Mouse (Mus musculus): ENCODE data around the gene Krt34. TPM values are rescaled to one million over a fixed set of nuclear protein-coding genes. Genes with fewer than 3 reads are reported as not detected.

Gene Krt34
- total RNA-seq (2017) = not detected in 3 replicates

DNA sequence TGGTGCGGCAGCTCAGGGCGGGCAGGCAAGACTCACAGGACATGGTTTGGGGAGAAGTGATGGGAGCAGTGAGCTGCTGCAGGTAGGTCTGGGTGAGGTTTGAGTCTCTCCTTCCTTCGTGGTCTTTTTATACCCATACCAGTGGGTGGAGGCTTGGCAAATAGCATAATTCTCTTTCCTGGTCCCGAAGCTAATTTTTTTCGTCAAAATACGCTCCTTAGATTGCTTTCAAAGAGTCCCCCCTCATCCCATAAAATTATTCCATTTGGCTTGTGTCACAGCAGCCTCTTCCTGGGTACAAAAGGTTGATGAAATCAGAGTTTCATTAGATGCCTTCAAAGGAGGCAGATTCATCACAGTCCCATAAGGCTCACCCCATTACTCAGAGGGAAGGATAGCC lies at the start of gene Krt34:
Gene Krt34 (minus strand): TSS at position 101 of the 400 bp plus-strand sequence.
- ATAC-seq (replicated peaks; ENCODE audit: insufficient number of reproducible peaks, low FRiP score, low TSS enrichment, poor library complexity, severe bottlenecking) = no peak

DNA sequence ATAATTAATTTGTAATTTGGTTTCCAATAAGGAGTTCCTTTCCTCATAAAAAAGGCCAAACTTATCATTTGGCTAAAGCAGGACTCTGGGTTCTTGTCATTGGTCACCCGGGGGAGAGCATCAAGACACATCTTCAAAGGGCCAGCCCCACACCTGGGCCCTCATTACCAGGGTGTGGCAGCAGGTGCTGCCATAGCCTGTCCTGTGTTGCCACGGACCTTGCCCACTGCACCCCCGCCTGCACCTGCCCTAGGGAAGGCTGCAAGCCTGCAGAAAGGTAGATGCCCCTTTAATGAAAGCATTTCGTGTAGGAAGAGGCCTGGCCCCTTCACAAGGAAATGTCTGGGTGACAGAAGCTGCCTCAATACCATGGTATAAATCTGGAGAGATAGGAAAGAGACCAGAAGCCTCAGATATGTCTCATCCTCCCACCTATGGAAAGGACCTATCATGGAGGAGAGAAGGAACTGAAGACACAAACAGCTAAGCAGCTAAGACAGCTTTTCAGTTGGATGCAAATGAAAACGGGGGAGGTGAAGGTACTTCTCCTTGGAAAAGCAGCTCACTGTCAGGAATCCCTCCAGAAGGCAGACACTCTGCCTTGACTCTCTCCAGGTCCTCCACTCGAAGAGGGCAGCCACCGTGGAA lies 47.1 kb upstream of the Krt34 start:
- no peak for ATAC-seq (replicated peaks; ENCODE audit: insufficient number of reproducible peaks, low FRiP score, low TSS enrichment, poor library complexity, severe bottlenecking)

DNA sequence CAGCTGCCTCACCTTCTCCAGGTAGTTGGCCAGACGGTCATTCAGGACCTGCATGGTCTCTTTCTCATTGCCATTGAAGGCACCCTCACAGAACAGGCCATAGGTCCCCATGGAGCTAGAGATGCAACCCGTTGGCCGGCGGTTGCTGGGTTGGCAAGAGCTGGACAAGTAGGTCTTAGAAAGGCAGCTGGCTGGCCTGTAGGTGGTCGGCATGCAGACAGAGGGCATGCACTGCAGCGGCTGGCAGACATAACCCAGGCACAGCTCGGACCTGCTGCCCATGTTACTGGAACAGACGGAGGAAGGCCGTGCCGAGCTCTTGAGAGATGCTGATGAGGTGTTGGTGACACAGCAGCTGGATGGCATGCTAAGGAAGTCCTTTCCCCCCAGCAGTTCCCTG lies 46.5 kb upstream of the Krt34 start, which contains the start of gene Krt32:
Gene Krt32 (minus strand): TSS at position 366 of the 400 bp plus-strand sequence.
- ATAC-seq (replicated peaks; ENCODE audit: insufficient number of reproducible peaks, low FRiP score, low TSS enrichment, poor library complexity, severe bottlenecking) = no peak

DNA sequence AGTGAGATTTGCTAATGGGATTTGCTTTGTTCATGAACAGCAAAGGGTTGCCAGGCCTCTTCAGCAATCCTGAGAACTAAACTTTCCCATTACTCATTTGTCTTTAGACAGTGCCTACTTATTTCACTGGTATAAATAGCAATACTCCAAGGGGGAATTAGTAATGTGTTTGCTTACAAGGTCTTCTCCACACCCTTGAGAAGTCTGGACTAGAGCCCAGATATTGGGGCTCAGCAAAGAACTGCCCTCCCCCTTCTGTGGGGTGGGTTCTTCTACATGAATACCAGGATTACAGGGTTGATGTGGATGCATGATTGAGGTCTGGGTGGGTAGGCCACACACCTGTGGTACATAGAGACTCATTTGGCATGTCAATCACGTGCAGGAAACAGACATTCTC lies 32.5 kb upstream of the Krt34 start:
- ATAC-seq (replicated peaks; ENCODE audit: insufficient number of reproducible peaks, low FRiP score, low TSS enrichment, poor library complexity, severe bottlenecking) = no peak

DNA sequence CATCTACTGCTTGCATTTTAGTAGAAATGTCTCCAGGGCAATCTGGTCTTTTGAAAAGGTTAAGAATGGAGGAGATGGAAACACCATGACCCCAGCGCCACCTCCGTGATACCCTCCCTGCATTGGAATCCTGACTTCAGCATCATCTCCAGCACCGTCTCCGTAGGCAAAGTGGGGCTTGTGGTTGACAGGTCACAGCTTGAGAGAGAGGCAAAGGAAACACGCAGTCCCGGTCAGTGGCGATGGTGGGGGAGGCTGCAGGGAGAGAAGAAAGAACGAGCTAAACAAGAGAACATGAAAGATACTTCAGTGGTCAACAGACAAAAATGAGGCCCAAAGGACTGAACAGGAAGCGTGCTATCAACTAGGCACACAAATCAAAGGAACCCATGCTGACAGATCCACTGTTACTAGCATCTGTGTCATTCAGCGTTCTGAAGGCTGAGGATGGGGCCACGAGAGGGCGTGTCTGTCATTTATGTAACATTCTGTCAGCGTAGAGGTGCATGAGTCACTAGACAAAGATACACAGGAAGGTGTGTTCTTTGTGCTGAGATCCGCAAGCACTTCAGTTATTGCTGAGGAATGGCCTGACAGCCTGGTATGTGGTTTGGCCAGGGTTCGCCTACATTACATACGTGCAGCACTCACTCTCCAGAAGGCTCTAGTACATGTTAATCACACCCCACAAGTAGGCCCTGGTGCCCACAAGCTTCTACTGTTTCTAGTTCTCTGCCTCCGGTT lies 26.1 kb upstream of the Krt34 start:
- ATAC-seq (replicated peaks; ENCODE audit: insufficient number of reproducible peaks, low FRiP score, low TSS enrichment, poor library complexity, severe bottlenecking) = no peak

DNA sequence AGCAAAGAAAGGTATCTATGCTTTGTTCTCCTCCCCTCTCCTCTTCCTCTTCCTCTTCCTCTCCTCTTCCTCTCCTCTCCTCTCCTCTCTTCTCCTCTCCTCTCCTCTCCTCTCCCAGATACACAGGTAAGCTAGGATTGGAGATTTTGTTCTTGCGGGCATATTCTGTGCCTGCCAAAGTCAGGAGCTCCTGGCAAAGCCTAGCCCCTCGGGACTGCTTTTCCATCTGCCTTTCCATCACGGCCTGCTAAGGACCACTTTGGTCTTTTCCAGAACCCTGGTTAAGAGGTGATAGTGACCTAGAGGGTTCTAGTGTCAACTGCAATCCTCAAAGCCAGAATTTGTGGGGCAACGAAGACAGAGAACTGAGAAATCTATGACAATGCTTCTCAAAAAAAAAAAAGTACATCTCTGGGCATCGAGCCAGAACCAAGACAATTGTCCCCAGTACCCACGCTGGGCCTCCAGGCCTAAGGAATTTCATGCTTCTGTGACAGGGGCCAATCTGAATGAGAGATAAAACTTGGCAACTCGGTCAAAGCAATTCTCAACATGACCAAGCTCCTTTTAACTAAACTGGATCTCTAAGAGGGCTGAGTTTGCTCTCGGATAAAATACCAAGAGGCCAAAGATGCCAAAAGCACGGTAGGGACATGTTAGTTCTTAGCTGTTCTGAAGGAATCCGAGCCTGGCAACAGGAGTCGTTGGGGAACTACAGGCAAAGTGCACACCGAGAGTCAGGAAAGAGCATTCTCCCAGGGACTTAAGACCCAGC lies 25.1 kb upstream of the Krt34 start:
- ATAC-seq (replicated peaks; ENCODE audit: insufficient number of reproducible peaks, low FRiP score, low TSS enrichment, poor library complexity, severe bottlenecking) = no peak

DNA sequence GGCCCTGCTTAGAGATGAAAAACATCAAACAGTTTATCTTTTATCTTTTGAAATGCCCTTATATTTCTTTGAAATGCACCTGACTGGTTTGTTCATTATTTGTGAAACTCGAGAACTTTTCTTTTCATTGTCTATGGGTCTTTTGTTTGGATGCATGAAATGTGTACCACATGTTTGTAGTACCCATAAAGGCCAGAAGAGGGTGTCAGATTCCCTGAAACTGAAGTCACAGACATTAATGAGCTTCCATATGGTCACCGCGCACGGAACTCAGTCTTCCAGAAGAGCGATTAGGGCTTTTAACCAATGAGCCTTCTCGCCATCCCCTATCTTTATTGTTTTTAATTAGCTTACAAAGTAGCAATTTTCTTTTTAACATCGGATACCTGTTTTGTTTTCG lies 17.5 kb upstream of the Krt34 start:
- ATAC-seq (replicated peaks; ENCODE audit: insufficient number of reproducible peaks, low FRiP score, low TSS enrichment, poor library complexity, severe bottlenecking) = no peak

DNA sequence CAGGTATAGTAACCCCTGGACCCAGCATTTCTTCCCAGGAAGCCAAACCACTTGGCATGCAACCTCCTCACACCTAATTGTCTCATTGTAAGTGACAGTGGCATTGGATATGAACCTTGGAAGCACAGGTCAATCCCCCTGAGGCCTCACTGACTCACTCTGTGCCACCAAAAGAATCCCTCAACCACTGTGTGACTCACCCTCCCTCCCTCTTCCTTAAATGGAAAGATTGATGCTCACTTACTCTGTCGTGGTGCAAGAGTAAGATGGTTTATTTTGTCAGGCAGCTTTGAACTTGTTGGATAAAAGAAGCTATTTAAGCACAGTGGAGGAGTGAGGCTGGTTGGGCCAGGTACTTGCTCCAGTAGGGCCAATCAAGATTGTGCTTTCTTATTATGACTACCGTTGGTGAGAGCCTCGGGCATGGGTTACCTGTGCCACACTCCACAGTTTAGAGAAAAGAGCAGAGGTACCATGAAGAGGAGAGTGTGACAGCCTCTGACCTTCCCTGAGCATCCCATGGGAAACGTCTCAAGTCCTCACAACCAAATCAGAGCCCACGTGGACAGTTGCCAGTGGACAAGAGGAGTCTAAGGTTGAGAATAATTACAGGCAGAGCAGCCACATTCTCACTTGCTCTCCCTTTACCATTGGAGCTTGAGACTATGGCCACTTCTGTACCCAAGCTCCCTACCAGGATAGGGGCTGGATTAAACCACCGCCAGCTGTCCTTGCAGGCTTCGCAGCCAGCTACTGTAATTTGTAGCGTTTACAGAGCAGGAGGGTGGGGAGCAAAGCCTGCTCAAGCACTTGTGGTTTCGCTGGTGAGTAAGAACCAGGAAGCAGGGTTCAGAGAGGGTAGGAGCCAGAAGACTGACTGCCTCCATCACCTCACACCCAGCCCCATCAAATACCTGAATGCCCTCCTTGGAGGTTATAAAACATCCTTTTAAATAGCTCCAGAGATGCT lies 14.6 kb upstream of the Krt34 start:
- no peak for ATAC-seq (replicated peaks; ENCODE audit: insufficient number of reproducible peaks, low FRiP score, low TSS enrichment, poor library complexity, severe bottlenecking)

DNA sequence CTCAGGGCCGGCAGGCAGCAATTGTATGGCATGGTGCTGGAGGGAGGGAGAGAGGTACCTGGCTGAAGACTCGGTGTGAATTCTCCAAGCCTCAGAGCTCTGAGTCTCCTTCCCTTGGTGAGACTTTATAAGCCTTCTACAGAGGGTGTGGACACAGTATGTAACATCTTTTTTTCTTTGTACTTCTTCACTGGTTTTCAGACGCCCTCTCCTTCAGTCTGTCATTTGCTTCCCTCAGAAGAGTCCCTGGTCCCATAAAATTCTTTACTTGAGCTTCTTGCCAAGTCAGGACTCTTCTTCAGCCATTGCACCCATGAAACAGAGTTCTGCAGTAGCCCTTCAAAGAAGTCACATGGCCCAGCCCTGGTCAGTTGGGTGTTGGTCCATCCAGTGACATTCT lies 9.1 kb upstream of the Krt34 start, which contains the start of gene Krt31:
Gene Krt31 (minus strand): TSS at position 101 of the 400 bp plus-strand sequence.
- no peak for ATAC-seq (replicated peaks; ENCODE audit: insufficient number of reproducible peaks, low FRiP score, low TSS enrichment, poor library complexity, severe bottlenecking)

DNA sequence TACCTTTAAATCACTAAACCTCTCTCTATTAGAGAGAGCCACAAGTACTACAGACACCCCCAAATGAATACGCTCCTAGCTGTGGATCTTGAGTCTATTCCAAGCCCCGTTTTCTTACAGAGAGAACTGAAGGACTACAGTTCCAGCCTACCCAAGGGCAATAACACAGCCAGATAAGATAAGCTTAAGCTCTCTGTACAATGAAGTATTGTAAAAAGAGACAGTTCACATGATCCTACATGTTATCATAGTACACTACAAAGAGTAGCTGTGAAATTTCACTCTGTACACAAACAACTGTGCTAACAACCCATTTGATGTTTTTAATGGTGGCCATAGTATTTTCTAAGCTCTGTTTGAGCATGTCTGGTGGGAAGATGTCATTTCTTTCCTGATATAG lies 5.8 kb upstream of the Krt34 start:
- ATAC-seq (replicated peaks; ENCODE audit: insufficient number of reproducible peaks, low FRiP score, low TSS enrichment, poor library complexity, severe bottlenecking) = no peak

DNA sequence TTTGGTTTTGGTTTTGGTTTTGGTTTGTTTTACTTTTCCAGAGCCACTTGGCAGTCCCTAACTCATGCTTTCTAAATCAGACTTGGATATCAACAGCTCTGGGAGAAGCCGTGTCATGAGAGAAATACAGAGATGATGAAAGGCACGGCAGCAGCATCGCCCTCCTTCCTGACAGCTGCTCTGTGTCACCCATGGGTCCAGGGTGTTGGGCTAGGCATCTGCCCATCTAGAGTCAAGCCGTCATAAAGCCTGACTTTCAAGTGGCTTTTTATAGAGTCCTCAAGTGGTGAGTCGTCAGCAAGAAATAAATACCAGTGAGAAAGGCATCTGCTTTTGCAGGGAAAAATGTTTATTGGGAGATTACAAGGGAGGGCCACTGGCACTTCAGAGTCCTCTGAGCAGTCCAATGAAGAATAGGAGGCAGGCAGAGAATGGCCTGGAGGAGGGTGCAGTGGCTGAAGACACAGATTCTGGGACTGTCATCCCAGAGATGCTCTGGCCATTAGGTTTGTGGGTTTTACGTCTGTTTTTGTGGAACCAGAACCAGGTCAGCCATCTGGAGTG lies 5.0 kb upstream of the Krt34 start:
- ATAC-seq (replicated peaks; ENCODE audit: insufficient number of reproducible peaks, low FRiP score, low TSS enrichment, poor library complexity, severe bottlenecking) = no peak

DNA sequence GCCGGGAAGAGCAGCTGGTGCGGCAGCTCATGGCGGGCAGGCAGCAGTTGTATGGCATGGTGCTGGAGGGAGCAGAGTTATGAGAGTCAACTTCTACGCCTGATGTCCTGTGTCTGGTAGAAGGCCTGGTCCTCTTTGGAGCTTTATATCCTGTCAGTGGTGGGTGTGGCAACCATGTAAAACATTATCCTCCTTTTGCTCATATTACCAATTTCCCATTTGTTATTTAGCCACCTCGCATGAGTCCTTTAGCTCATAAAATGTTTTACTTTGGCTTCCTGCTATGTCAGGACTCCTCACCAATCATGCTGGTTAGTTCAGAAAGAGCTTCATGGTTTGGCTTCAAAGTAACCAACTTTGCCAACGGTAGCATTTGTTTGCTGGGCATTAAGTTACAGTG lies 11.6 kb downstream of the Krt34 start, which contains the start of gene Krt33b:
Gene Krt33b (minus strand): TSS at position 101 of the 400 bp plus-strand sequence.
- ATAC-seq (replicated peaks; ENCODE audit: insufficient number of reproducible peaks, low FRiP score, low TSS enrichment, poor library complexity, severe bottlenecking) = no peak

DNA sequence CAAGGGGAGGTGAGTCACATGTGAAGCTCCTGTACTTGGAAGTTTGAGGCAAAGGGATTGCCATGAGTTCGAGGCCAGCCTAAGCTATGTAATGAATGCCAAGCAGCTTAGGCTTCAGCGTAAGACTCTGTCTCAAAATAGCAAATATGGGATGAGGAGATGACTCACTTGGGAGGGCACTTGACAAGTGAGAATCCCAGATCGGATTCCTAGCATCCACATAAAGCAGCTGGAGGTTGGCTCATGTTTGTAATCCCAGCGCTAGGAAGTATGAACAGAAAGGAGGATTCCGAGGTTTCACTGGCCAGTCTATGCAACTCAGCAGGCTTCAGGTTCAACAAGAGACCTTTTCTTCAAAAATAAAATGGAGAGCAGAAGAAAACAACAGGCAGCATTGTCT lies 19.9 kb downstream of the Krt34 start:
- ATAC-seq (replicated peaks; ENCODE audit: insufficient number of reproducible peaks, low FRiP score, low TSS enrichment, poor library complexity, severe bottlenecking) = no peak

DNA sequence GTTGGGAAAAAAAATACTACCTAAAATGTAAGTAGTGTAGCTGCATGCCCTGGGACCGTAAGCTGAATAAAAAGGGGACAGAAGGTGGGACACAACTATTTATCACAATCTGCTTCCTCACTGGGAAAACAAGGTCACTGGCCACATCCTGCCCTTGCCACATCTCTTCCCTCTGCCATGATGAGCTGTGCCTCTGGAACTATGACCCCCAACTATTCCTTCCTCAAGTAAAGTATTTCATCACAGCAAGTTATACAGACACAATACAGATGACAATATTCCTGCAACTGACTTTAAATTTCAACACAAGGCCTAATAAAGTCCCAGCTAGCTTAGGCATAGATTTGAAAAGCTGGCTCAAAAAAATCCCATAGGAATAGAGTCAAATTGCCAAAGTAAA lies 21.9 kb downstream of the Krt34 start:
- ATAC-seq (replicated peaks; ENCODE audit: insufficient number of reproducible peaks, low FRiP score, low TSS enrichment, poor library complexity, severe bottlenecking) = no peak

DNA sequence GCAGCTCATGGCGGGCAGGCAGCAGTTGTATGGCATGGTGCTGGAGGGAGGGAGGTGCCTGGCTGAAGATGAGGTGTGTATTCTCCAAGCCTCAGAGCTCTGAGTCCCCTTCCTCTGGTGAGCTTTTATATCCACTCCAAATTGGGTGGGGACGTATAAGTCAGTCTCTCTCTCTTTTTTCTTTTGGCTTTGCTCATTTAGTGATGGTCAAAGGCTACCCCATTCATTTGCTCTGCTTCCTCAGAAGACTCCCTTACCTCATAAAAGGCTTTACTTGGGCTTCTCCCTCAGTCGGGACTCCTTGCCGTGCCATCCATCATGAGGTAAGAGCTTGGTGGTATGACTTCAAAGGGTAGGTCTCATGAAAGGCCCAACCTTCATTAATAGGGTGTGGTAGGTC lies 25.2 kb downstream of the Krt34 start, which contains the start of gene Krt33a:
Gene Krt33a (minus strand): TSS at position 101 of the 400 bp plus-strand sequence.
- no peak for ATAC-seq (replicated peaks; ENCODE audit: insufficient number of reproducible peaks, low FRiP score, low TSS enrichment, poor library complexity, severe bottlenecking)

DNA sequence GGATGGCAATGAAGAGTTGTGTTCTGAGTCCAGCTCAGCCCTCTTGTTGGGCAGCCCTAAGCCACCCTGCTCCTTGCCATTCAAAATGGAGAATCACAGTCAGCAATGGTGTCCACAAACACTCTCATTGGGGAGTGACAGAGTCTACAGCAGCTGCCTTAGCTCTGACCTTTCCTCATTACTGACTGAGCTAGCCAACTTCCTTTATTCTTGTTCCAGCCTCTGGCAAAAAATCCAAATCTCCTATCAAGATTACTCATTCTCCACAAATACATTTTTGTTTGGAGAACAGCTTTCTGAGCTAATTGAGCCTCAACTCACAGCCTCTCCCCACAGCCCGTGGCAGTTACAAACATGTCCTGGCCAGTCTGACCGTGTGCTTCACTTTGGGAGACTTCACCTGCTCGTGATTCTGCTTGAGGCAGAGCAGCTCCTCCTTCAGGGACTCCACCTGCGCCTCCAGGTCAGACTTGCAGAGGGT lies 27.6 kb downstream of the Krt34 start:
- ATAC-seq (replicated peaks; ENCODE audit: insufficient number of reproducible peaks, low FRiP score, low TSS enrichment, poor library complexity, severe bottlenecking) = no peak

DNA sequence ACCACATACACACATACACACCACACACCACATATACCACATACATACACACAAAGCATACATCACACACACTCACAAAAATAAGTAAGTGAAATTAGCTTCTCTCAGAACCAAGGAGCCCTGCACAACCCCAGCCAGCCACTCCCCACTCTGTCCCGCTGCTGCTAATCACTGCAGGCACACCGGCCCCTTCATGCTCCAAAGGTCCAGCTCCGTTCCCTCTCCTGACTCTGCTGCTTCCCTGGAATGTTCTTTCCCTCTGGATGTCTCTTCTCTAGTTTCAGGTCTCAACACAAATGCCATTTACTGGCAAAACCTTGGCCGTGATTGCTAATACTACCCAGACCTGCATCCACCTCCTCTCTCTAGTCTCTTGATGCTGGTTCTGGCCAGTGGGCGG lies 30.7 kb downstream of the Krt34 start:
- no peak for ATAC-seq (replicated peaks; ENCODE audit: insufficient number of reproducible peaks, low FRiP score, low TSS enrichment, poor library complexity, severe bottlenecking)

DNA sequence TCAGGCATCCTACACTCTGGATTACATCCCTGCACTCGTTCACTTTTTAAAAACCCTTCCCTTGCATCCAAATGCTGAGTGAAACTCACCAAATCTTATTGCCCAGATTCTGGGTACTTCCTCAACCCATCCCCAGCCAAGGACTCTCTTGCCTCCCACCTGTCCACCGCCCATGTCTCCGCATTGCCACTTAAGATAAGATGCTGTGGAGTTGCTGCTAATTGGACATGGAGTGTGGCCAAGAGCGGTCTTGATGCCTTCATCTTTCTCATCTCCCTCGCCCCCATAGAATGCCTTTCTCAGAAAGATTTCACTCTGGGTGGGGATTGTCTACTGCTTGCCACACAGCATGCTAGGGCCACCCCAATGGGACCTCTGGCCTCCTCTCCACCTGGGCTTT lies 33.0 kb downstream of the Krt34 start:
- no peak for ATAC-seq (replicated peaks; ENCODE audit: insufficient number of reproducible peaks, low FRiP score, low TSS enrichment, poor library complexity, severe bottlenecking)

All from monocyte, adult 5-6 weeks (primary cell).